Mouse (Mus musculus) embryonic facial prominence, embryonic 12.5 days (tissue): ENCODE measurements around the gene Ptpn3. TPM values are rescaled to one million over a fixed set of nuclear protein-coding genes. Genes with fewer than 3 reads are reported as not detected.
A peak's percentile ranks its signal among the peaks of the same experiment; 100 is the strongest.

Experiments
- ATAC-seq: fragments of 200-750 bp; cut with Nextera tagmentation; 2 replicates; pipeline ENCODE4 v1.8.0; 2017; ENCODE audit not compliant: insufficient number of reproducible peaks, insufficient read depth, low FRiP score, low TSS enrichment
- H3K27ac ChIP-seq: fragments of 300-500 bp; sonication (generic); 2 replicates; pipeline ENCODE4 v1.5.1; 2016; ENCODE audit warnings: mild to moderate bottlenecking
- H3K27me3 ChIP-seq: fragments of 300-500 bp; sonication (generic); 2 replicates; pipeline ENCODE4 v1.6.1; 2016; ENCODE audit warnings: mild to moderate bottlenecking, moderate library complexity
- H3K36me3 ChIP-seq: fragments of 300-500 bp; sonication (generic); 2 replicates; pipeline ENCODE4 v1.6.1; 2016; ENCODE audit warnings: mild to moderate bottlenecking
- H3K4me1 ChIP-seq: fragments of 300-500 bp; sonication (generic); 2 replicates; pipeline ENCODE4 v1.6.1; 2016
- H3K4me2 ChIP-seq: fragments of 300-500 bp; sonication (generic); replicated peaks from 2 replicates; pipeline ENCODE4 v1.6.1; 2016; ENCODE audit warnings: mild to moderate bottlenecking, moderate library complexity
- H3K4me3 ChIP-seq: fragments of 300-500 bp; sonication (generic); 2 replicates; pipeline ENCODE4 v1.5.1; 2016; ENCODE audit warnings: mild to moderate bottlenecking
- H3K9ac ChIP-seq: fragments of 300-500 bp; sonication (generic); 2 replicates; pipeline ENCODE4 v1.6.1; 2016; ENCODE audit warnings: mild to moderate bottlenecking, moderate library complexity
- H3K9me3 ChIP-seq: fragments of 300-500 bp; sonication (generic); 2 replicates; pipeline ENCODE4 v1.6.1; 2016; ENCODE audit warnings: mild to moderate bottlenecking, moderate library complexity
- WGBS: fragments of 180-500 bp; shearing (Covaris S2); methylation state at CpG from one replicate; pipeline ENCODE4 v1.1.7; 2016; 5-methylcytosine and 5-hydroxymethylcytosine counted together
- polyA plus RNA-seq: library from polyadenylated mRNA; unstranded; fragments of >200 nt; fragmentation: Nextera tagmentation; extraction: Ambion mirVana; gene quantifications from 2 replicates; pipeline ENCODE4 v1.2.1, GENCODE M21; 2016

Ptpn3 gene
- polyA plus RNA-seq, 1 experiment from 2014 or later = 3.7 TPM

- no peak overlapping the region for H3K4me3 ChIP-seq
- no peak overlapping the region for H3K27ac ChIP-seq
- ATAC-seq = no peak
- H3K4me2 ChIP-seq = no peak overlapping the region
- no peaks in the 10 kb centered on the region for H3K9me3 ChIP-seq
- no peaks in the 10 kb centered on the region for H3K27me3 ChIP-seq
- 80% methylated on average over 8 of the region's 8 CpGs for WGBS
- H3K9ac ChIP-seq = no peak overlapping the region
- H3K36me3 ChIP-seq = no peaks in the 10 kb centered on the region
- peaks cover 7% of the 10 kb centered on the region; the same call in 1 of the 2 replicates for H3K4me1 ChIP-seq
Measured at GRCm38 (mm10) chr4:57312256-57313166, 10.9 kb upstream of the Ptpn3 start.

GRCm38 (mm10) chr4:57311750-57312149 lies 10.1 kb upstream of the Ptpn3 start:
- H3K27me3 ChIP-seq = no peaks in the 10 kb centered on the region
- H3K9me3 ChIP-seq = no peaks in the 10 kb centered on the region
- no peaks in the 10 kb centered on the region for H3K36me3 ChIP-seq
- H3K4me1 ChIP-seq = peaks cover 7% of the 10 kb centered on the region; the same call in 1 of the 2 replicates
- ATAC-seq = no peak
- no peak overlapping the region for H3K4me3 ChIP-seq
- no peak overlapping the region for H3K27ac ChIP-seq
- H3K9ac ChIP-seq = no peak overlapping the region
- H3K4me2 ChIP-seq = no peak overlapping the region
- WGBS = 86% methylated on average over 4 of the region's 4 CpGs

GRCm38 (mm10) chr4:57308214-57309000 lies 6.8 kb upstream of the Ptpn3 start:
- Histone ChIP-seq H3K4me2 (peak overlapping the region; percentile 32), H3K4me1 (peaks cover 7% of the 10 kb centered on the region; the same call in 1 of the 2 replicates)

GRCm38 (mm10) chr4:57307747-57308146 lies 6.1 kb upstream of the Ptpn3 start:
- H3K4me3 ChIP-seq = no peak overlapping the region
- H3K36me3 ChIP-seq = no peaks in the 10 kb centered on the region
- no peaks in the 10 kb centered on the region for H3K9me3 ChIP-seq
- no peak overlapping the region for H3K9ac ChIP-seq
- ATAC-seq = no peak
- no peak overlapping the region for H3K27ac ChIP-seq
- H3K4me2 ChIP-seq = no peak overlapping the region
- no peaks in the 10 kb centered on the region for H3K27me3 ChIP-seq
- WGBS = 73% methylated on average over 4 of the region's 4 CpGs
- peaks cover 7% of the 10 kb centered on the region; the same call in 1 of the 2 replicates for H3K4me1 ChIP-seq

More at GRCm38 (mm10) chr4:57308214-57309000, 6.8 kb upstream of the Ptpn3 start:
- H3K9ac ChIP-seq = no peak overlapping the region
- H3K9me3 ChIP-seq = no peaks in the 10 kb centered on the region
- H3K36me3 ChIP-seq = no peaks in the 10 kb centered on the region
- H3K27me3 ChIP-seq = no peaks in the 10 kb centered on the region
- H3K27ac ChIP-seq = no peak overlapping the region
- 40% methylated on average over 26 of the region's 26 CpGs for WGBS
- no peak for ATAC-seq
- no peak overlapping the region for H3K4me3 ChIP-seq

- 90% methylated on average over 4 of the region's 4 CpGs for WGBS
Measured at GRCm38 (mm10) chr4:57306260-57306659, 4.6 kb upstream of the Ptpn3 start.

GRCm38 (mm10) chr4:57305644-57306043 lies 4.0 kb upstream of the Ptpn3 start:
- no peak overlapping the region for H3K27ac ChIP-seq
- no peak overlapping the region for H3K9ac ChIP-seq
- 67% methylated on average over 7 of the region's 7 CpGs for WGBS
- ATAC-seq = no peak
- H3K4me1 ChIP-seq = peaks cover 12% of the 10 kb centered on the region; the same call in 1 of the 2 replicates
- H3K4me3 ChIP-seq = no peak overlapping the region
- no peaks in the 10 kb centered on the region for H3K9me3 ChIP-seq
- H3K27me3 ChIP-seq = peaks cover 3% of the 10 kb centered on the region
- no peaks in the 10 kb centered on the region for H3K36me3 ChIP-seq
- no peak overlapping the region for H3K4me2 ChIP-seq

More at GRCm38 (mm10) chr4:57306260-57306659, 4.6 kb upstream of the Ptpn3 start:
- ATAC-seq = no peak
- Histone ChIP-seq H3K27me3 (no peaks in the 10 kb centered on the region), H3K4me3 (no peak overlapping the region), H3K4me2 (no peak overlapping the region), H3K4me1 (peaks cover 7% of the 10 kb centered on the region; the same call in 1 of the 2 replicates), H3K36me3 (no peaks in the 10 kb centered on the region), H3K9me3 (no peaks in the 10 kb centered on the region), H3K27ac (no peak overlapping the region), H3K9ac (no peak overlapping the region)

- peak overlapping the region; percentile 87 for H3K4me3 ChIP-seq
- H3K9ac ChIP-seq = peak overlapping the region; percentile 74; the same call in 1 of the 2 replicates
- peaks cover 34% of the 10 kb centered on the region for H3K27me3 ChIP-seq
- peak overlapping the region; percentile 97 for H3K4me2 ChIP-seq
- peak overlapping the region; percentile 55; the same call in 1 of the 2 replicates for H3K27ac ChIP-seq
- ATAC-seq = no peak
- WGBS = under 1% methylated on average over 37 of the region's 37 CpGs
- peaks cover 16% of the 10 kb centered on the region; the same call in 1 of the 2 replicates for H3K4me1 ChIP-seq
- no peaks in the 10 kb centered on the region for H3K36me3 ChIP-seq
- no peaks in the 10 kb centered on the region for H3K9me3 ChIP-seq
Measured at GRCm38 (mm10) chr4:57300469-57301409, 898 bp downstream of the Ptpn3 start.

GRCm38 (mm10) chr4:57299701-57300468 lies 1.8 kb downstream of the Ptpn3 start:
- Histone ChIP-seq H3K27me3 (peaks cover 34% of the 10 kb centered on the region), H3K9ac (peak overlapping the region; percentile 74), H3K36me3 (no peaks in the 10 kb centered on the region), H3K4me3 (peak overlapping the region; percentile 87), H3K27ac (no peak overlapping the region; the same call in 1 of the 2 replicates), H3K4me2 (peak overlapping the region; percentile 97), H3K4me1 (peaks cover 16% of the 10 kb centered on the region; the same call in 1 of the 2 replicates), H3K9me3 (no peaks in the 10 kb centered on the region)
- under 1% methylated on average over 81 of the region's 97 CpGs for WGBS
- 0 out of 2 replicates have a peak, but pooled peaks have one; percentile 49 for ATAC-seq

- Histone ChIP-seq H3K27me3 (peaks cover 34% of the 10 kb centered on the region), H3K27ac (no peak overlapping the region), H3K9me3 (no peaks in the 10 kb centered on the region), H3K36me3 (no peaks in the 10 kb centered on the region), H3K4me3 (peak overlapping the region; percentile 87), H3K9ac (peak overlapping the region; percentile 74), H3K4me2 (peak overlapping the region; percentile 97), H3K4me1 (peaks cover 16% of the 10 kb centered on the region; the same call in 1 of the 2 replicates)
- 4% methylated on average over 9 of the region's 9 CpGs for WGBS
- no peak for ATAC-seq
Measured at GRCm38 (mm10) chr4:57299308-57299700, 2.3 kb downstream of the Ptpn3 start.

- peaks cover 34% of the 10 kb centered on the region for H3K27me3 ChIP-seq
- no peak for ATAC-seq
- 83% methylated on average over 4 of the region's 4 CpGs for WGBS
- no peak overlapping the region for H3K9ac ChIP-seq
- H3K4me1 ChIP-seq = peaks cover 16% of the 10 kb centered on the region; the same call in 1 of the 2 replicates
- no peaks in the 10 kb centered on the region for H3K36me3 ChIP-seq
- no peaks in the 10 kb centered on the region for H3K9me3 ChIP-seq
- no peak overlapping the region for H3K4me2 ChIP-seq
- H3K27ac ChIP-seq = no peak overlapping the region
- no peak overlapping the region for H3K4me3 ChIP-seq
Measured at GRCm38 (mm10) chr4:57298181-57298580, 3.5 kb downstream of the Ptpn3 start.
